Mouse (Mus musculus) liver, postnatal 0 days (tissue): ENCODE data around the gene Sh3gl2.

Experiments
- CTCF ChIP-seq: sonication (generic); IDR thresholded peaks from 2 replicates; pipeline ENCODE4 v1.5.1; 2016; ENCODE audit warnings: antibody characterized with exemption, low read depth
- EP300 ChIP-seq: IDR thresholded peaks from 2 replicates; pipeline ENCODE4 v1.6.1; 2016; ENCODE audit warnings: antibody characterized with exemption, low read depth, mild to moderate bottlenecking

GRCm38 (mm10) chr4:85206675-85207400 lies 1.9 kb downstream of the Sh3gl2 start:
- no peak for TF ChIP-seq CTCF
- no peak for TF ChIP-seq EP300
